Mouse (Mus musculus): ENCODE measurements around the gene Wnk2.

Gene Wnk2

DNA sequence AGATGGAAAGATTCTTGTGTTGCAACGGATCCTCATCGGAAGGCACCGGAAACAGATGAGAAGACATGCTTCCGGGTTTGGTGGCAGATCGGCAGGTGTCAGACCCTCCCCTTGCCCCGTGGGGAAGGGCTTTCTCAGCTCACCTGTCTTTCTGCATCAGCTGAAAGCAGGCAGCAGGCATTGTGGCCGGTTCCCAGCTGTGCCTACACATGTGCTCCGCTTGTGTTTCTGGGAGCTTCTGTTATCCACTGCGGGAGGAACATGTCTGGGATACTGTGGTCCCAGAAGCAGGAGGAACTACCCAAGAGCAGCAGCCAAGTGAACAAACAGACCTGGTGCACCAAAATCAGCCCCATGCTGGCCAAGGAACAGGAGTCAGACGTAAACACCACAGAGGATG is 27.7 kb upstream of the Wnk2 start:
- DNase-seq (ENCODE audit: low spot score), result no peak

DNA sequence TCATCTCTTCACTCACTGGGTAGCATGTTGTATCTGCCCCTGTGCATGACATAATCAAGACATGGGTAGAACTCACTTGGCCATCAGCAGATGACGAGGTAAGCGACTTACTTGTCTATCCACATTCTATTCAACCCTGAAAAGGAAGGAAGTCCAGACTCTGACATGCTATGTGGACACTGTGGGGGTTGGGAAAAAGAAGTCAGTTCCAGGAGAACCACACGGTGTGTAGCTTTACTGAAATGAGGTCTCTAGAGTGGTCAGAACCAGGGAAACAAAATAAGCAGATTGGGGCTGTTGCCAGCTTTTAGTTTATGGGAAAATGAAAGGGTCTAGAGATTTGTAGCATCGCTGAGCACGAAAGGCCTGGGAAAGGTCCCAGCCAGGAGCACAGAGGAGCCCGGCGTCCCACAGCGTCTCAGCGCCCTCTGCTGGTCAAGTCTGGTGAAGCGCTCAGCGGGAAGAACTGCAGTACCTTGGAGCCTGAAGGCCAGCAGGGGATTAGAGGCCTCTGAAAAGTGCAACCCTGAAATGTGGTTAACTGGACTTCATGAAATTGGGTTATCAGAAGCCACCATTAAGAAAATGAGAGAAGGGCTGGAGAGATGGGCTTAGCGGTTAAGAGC is 25.3 kb upstream of the Wnk2 start:
- peak; percentile 96 for DNase-seq (ENCODE audit: low spot score)

DNA sequence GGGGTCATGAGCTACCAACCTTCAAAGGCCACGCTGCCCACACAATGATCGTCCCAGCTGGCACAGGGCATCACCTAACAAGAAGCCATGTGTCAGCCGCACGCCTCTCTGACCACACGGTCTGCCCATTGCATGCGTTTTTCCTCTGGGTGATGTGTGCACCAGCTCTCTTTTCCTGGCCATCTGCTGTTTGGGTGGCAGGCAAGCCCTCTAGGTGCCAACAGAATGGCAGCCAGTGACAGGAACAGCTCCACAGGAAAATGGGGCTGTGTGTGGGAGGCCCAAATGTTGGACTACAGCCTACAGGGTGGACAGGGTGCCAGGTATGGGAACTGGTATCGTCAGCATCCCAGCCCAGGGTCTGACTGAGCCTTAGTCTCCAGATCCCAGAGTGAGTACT is 24.5 kb upstream of the Wnk2 start:
- no peak for DNase-seq (ENCODE audit: low spot score)

DNA sequence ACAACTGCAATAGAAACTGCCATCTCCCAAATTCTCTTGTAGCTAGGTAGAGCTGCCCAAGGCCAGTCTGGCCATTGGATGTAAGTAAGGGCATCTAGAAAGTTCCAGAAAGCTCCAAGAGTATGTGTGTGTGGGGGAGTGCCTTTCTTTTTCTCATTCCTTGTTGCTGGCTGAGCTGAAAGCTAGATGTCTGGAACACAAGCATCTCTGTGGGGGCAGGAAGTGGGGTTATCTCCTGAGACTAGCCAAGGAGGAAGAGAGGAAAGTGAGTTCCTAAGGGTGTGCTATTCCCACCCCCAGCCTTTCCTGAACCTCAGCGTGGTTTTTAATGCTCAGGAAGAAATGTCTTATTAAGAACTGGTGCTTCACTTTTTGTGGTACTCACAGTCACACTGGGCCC is 23.9 kb upstream of the Wnk2 start:
- DNase-seq (ENCODE audit: low spot score), result no peak

DNA sequence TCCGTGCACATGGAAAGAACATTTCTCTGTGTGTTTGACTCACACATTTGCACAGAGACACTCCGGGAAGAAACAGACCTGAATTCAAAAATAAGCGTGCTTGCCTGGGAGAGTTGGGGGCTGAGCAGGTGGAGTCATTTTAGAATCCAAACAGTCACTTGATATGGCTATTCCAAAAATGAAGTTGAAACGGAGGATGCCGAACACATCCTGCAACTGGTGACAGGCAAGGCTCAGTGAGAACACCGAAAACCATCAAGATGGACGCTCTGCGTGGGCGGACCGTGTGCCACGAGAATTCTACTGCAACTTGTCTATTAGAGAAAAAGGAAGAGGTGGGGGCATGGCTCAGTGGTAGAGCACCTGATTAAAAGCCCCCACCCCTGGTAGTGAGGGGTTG is 22.8 kb upstream of the Wnk2 start:
- DNase-seq (ENCODE audit: low spot score), result no peak

DNA sequence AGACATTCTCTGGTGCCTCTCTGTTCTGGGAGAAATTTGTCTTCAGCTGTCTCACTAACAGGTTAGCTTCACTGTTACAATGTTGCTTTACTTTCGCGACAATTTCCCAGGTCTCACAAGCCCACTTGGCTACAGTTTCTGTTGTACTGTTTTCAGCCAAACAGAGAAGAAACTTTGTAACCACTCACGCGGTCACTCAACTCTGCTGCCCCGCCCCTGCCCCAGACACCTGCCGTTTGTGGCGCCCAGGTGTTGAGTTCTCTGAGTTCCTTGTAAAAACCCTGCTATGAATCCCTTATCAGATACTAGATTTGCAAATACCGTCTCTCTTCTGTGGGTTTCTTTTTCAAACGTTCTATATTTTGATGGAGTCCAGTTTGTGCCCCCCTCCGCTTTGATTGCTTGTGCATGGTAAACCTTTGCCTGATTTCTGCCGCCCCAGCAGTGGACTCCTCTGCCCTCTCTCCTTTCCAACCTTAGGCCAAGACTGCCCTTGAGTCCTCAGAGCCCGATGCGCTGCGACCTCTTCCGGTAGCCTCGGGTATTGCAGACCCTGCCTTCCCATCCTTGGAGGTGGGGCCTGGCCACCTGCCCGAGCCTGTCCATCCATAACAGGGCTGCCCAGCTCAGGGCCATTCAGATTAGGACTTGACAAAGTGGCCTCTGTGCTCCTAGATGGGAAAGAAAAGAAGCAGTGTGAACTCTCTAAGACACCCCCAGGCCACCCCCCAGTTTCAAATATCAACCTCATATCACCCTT is 21.8 kb upstream of the Wnk2 start:
- DNase-seq (ENCODE audit: low spot score), result peak; percentile 96

DNA sequence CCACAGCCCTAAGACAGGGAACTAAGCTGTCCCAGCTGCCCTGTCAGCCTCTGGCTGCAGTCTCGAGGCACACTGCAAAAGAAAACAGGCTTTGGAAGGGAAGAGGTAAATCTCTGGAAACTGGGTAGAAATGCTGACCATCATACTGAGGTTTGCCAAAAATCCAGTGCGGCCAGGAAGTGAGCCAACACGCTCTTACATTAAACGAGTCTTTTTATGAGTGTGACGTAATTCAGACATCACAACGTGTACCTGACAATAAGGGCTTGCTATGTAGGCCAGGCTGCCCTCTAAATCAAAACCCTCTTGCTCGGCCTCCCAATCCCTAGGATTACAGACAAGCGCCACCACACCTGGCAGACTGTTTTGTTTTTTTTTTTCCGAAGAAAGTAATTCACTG is 19.3 kb upstream of the Wnk2 start:
- DNase-seq (ENCODE audit: low spot score), result no peak

DNA sequence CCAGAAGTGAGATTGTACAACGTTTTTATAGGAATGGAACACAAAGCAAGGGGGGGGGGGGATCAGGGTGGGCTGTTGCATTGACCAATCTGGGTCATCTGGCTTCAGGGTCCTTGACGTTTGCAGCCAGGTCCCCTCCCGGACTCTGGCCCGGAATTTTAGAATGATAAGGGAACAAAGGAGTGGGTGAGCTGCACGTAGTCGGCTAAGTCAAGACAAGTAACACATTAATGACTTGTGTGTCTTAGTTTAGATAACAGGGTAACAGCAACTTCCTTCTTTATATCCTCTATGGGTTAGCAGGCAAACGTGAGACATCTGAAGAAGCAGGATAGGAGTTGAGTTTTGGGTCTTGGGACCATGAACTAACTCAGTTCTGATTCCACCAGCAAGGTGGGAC is 15.8 kb upstream of the Wnk2 start:
- no peak for DNase-seq (ENCODE audit: low spot score)

DNA sequence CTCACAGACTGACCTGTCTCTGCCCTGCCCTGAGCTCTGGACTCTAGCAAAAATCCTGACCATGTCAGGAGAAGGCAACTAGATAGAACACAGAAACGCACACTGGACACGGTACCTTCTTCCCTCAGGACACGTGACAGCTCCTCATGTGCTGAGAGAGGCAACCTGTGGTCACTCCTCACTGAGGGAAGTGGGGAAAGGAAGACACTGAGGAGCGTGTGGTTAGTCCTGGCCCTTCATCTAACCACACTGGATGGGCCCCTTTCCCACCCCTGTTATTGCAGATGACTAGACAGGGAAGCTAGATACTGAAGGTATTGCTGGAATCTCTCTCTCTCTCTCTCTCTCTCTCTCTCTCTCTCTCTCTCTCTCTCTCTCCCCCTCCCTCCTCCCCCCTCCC is 14.9 kb upstream of the Wnk2 start:
- DNase-seq (ENCODE audit: low spot score), result no peak

DNA sequence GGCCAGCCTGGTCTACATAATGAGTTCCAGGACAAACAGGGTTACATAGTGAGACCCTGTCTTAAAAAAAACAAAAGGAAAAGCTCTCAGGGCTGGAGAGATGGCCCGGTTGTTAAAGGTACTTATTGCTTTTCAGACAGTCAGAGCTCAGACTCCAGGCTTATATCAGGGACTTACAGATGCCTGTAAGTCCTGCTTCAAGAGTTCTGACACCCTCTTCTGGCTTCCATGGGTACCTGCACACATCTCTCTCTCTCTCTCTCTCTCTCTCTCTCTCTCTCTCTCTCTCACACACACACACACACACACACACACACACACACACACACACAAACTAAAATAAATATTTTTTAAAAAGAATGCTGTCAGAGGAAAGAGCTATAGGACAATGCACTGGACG is 13.4 kb upstream of the Wnk2 start:
- DNase-seq (ENCODE audit: low spot score), result no peak

DNA sequence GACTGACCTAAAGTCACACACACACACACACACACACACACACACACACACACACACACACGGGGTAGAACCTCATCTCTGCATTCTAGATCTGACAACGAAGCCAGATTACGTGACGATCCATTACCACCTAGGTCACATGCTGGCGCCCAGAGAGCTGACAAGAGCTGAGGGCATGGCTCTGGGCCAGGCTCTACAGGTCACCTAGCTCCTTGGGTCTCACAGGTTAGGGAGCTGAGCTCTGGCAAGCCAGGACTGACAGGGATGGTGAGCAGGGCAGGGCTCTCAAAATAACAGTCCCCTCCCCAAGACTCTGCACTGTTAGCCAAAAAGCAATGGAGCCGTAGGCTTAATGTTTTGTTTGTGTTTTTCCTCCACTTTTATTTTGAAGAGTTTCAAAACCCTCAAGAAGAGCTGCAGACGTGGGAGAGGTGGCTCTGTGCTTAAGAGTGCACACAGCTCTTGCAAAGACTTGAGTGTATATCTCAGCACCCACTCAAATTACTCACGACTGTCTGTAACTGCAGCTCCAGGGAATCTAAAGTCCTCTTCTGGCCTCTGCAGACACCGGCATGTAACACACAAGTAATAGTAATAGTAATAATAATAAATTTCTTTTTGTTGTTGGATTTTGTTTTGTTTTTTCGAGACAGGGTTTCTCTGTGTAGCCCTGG is 10.4 kb upstream of the Wnk2 start:
- no peak for DNase-seq (ENCODE audit: low spot score)

DNA sequence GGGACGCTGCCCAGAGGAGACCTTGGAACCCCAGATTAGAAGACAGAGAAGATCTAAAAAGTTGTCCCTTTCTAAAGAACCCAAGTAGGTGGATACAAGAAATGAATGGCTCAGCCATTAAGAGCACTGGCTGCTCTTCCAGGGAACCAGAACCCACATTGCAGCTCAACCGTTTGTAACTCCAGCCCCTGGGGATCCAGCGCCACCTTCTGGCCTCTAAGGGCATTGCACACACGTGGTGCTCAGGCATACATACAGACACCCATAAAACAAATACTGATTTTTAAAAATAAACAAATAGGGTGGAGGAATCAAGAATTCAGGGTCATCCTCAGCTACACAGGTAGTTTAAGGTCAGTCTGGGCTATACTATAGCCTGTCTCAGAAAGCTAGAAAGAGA is 8.8 kb upstream of the Wnk2 start:
- DNase-seq (ENCODE audit: low spot score), result no peak

DNA sequence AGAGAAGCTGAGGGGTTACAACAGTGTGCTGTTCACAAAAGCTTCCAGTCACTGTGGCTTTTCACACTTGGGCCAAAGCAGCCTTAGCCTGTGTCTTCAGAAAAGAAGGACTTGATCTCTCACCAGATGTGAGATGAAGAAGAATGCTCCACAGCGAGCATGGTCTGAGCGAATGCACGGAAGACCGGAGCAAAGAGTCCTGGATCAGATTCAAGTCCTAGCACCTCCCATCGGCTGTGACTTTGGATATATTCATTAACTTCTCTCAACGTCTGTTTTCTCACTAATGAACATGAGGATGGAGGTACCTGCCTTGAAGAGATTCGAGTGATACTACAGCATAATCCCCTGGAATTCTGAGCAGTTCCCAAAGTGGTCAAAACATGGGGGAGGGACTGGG is 6.8 kb upstream of the Wnk2 start:
- no peak for DNase-seq (ENCODE audit: low spot score)

DNA sequence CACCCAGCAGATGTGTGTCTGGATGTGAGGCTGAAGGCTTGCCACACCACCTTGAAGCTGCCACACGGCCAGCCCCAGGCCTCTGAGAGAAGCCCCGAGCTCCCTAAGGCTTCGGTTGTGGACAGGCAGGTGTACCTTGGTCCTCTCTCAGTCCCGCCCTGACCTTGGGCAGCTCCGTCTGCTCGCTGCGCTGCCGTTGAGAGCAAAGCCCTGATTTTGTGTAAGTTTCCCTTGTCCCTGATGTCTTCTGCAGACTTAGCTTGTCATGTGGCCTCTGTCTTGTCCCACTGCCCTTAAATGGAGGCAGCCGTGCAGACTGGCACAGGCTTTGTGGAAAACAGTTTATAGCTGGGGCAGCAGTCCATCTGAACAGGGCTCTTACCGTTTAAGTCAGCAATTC is 6.2 kb upstream of the Wnk2 start:
- DNase-seq (ENCODE audit: low spot score), result no peak

DNA sequence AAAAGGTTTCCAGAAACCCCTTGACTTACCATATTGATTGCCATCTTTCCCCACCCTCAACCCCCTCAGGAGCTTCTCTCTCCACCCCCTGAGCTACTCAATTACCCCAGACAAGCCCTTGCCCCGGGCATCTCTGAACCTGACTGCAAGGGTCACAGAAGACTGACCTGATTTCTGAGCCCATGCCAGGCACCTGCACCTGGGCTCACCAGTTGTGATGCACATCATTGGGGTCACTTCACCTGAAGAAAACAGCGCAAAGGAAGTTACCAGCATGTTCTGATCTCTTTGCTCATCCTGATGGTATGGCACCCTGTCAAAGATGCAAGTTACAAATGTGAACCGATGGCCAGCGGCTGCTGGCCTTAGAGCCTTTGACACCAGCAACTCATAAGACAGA is 873 bp upstream of the Wnk2 start:
- no peak for DNase-seq (ENCODE audit: low spot score)

DNA sequence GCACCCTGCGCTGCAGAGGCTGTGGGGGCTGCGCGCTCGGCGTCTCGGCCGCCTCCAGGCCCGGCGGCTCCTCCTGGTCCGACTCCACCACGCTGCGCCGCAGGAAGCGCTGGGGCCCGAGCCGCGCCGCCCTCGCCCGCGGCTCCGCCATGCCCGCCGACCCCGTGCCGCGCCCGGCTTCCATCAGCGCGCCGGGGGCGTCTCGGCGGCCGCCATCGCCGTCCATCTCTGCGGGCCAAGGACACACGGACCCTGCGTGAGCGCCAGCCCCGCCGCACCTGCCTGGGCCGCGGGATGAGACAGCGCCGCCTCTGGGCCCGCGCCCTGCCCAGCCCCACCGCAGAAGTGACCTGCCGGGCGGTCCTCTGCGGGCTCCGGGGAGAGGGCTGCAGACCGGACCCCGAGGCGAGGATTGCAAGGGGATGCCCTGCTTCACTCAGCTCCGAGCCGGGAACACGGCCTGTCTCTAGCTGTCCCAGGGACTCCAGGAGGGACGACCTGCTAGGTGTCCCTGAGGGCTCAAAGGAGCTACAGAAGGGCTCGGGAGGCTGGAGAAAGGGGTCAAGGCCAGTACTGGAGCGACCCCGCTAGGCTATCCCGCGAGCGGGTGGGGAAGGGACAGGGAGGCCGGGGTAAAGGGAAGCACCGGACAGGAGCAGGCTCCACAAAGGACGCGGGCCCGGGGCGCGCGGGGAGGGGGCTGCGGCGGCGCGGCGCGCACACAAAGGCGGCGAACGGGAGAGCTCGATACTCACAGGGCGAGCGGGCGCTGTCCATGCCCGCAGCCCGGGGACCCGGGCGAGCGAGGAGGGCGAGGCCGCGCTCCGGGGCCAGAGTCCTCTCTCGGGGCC is 582 bp downstream of the Wnk2 start:
- no peak for DNase-seq (ENCODE audit: low spot score)

DNA sequence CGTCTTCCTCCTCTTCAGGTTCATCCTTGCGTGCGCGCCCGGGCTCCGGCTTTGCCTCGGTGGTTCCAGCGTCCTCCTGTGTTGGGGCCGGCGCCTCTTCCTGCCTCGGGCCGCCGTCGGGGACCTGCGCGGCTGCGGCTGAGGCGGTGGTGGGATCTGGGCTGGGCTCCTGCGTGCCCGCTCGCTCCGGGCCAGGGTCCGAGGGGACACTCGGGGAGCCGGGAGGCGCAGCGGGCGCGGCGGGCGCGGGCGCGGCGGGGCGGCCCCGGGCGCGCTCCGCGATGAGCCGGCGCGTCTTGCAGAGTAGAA is 1.2 kb downstream of the Wnk2 start:
- DNase-seq (ENCODE audit: low spot score), result no peak

DNA sequence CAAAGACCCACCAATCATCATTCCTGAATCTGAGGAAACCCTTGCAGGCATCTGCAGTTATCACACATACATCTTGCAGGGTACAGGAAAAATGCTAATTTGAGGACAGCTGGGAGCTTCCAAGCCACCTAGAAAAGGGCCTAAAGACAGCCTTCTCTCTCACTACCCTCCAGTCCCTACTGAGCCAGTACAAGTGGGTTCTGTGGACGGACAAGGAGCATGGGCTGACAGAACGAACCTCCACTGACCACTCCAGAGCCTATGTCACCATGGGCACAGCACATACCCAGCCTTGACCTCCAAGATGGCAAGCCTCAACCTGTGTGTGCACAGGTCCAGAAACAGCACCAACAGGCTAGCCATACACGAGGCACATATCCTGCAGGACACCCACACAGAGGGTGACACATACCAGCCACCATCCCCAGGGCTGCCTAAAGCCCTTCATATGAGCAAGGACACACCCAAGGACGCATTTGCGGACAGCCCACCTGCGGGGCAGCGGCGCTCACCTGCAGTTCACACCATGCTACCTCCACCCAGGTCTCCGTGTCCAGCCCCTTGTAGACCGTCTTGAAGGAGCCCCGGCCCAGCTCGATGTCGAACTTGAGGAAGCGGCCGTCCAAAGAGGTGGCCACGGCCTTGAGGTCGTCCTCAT is 1.6 kb downstream of the Wnk2 start:
- DNase-seq (ENCODE audit: low spot score), result no peak

DNA sequence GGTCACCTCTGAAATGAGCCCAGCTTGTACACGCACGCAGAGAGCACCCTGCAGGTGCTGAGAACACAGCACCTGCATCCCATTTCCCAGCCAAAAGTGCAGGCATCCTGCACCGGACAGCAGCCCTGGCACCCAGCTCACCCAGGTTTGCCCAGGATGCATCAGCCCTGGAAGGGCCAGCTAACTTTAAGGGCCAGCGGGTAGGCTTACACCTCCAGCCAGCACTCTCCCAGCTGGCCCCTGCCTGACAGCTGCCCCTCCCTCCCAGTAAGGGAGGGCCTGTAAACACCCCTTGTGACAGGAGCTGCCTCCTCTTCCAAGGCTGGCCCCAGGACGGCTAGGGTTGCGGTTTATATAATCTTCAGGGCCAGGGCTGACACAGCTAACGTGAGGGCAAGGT is 2.4 kb downstream of the Wnk2 start:
- DNase-seq (ENCODE audit: low spot score), result no peak

DNA sequence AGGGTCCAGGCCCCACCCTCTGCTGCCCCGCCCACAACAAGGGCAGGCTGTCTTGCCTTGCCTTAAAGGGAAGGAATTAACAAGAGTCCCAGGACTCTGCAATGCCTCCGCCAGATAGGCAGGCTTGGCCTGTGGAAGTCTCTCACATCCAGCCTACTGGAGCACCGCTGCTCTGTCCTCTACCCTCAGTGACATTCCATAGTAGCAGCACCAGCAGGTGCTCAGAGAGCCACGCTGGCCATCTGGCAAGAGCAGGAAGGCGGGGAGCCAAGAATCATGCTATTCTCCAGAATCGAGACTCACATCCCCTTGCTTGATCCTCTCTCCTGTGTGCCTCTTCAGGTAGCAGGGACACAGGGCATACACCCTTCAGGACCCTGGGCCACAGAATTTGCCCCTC is 3.4 kb downstream of the Wnk2 start:
- DNase-seq (ENCODE audit: low spot score), result no peak

DNA sequence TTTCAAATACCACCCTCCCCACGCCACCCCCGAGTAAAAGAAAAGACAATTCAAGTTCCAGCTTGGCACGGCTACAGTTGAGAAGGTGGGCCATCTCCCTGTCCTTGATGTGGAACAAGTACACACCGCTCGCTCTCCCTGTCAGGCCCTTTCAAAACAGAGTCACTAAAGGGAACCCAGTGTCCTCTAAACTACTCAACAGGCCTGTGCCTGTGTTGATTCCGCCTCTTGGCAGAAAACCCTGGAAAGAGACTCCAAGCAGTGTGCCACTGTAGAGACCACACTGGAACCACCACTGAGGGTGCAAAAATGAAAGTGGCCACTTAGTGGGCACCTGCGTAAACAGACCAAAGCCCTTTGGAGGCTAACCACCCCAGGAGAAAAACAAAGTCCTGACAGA is 4.5 kb downstream of the Wnk2 start:
- DNase-seq (ENCODE audit: low spot score), result no peak

DNA sequence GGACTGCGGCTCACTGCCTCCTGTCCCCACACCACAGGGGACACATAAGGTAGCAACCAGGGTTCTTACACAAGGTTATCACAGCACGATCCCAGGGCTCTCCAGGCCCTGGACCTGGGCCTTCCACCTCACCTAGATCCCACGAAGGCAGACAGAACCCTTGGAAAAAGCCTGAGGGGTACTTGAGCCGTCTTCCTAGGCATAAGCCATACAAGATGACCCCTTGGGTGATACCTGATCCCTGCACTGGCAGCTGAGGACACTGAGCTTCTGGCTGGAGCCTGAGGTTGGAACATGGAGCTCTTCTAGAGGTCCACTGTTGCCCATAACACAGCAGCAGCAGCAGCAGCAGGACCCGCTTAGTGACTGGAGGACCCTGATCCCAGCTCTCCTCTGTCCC is 5.4 kb downstream of the Wnk2 start:
- DNase-seq (ENCODE audit: low spot score), result no peak

All from ovary, postnatal 14 days (tissue).